Mouse (Mus musculus): ENCODE results near the gene Zc3h13. TPM values are rescaled to one million over a fixed set of nuclear protein-coding genes. Genes with fewer than 3 reads are reported as not detected.
A peak's percentile ranks its signal among the peaks of the same experiment; 100 is the strongest.

The Zc3h13 gene
- polyA plus RNA-seq, 1 experiment: 9.8 TPM

- Histone ChIP-seq H3K27me3 (ENCODE audit: control insufficient read depth, insufficient read depth, insufficient read length) (no peaks in the 10 kb centered on the region), H3K4me3 (ENCODE audit: insufficient read depth, poor library complexity, severe bottlenecking) (no peak overlapping the region), H3K79me3 (ENCODE audit: low read depth) (no peaks in the 10 kb centered on the region), H3K79me2 (ENCODE audit: control insufficient read depth, insufficient read depth) (no peaks in the 10 kb centered on the region), H3ac (ENCODE audit: control insufficient read depth, insufficient read length, low read depth) (no peak overlapping the region), H3K36me3 (ENCODE audit: control insufficient read depth, insufficient read depth) (peaks cover 49% of the 10 kb centered on the region)
- TF ChIP-seq CTCF (IDR thresholded peaks at IDR 0.05; ENCODE audit: control insufficient read depth, insufficient read depth, insufficient read length) (no peak), MYOD1 (IDR thresholded peaks at IDR 0.05; ENCODE audit: control insufficient read depth, insufficient read length, low read depth) (peak; percentile 87)
Observed at GRCm38 (mm10) chr14:75328062-75328461, 43.9 kb downstream of the Zc3h13 start.

- no peak for TF ChIP-seq MYOD1 (IDR thresholded peaks at IDR 0.05; ENCODE audit: control insufficient read depth, insufficient read length, low read depth)
- TF ChIP-seq MYOG (IDR thresholded peaks at IDR 0.05; ENCODE audit: control insufficient read depth, extremely low read depth, insufficient read length): no peak
- TF ChIP-seq FOSL1 (IDR thresholded peaks at IDR 0.05; ENCODE audit: insufficient read depth, low read length, poor library complexity, severe bottlenecking): no peak
- TF ChIP-seq USF1 (IDR thresholded peaks at IDR 0.05; ENCODE audit: low read depth): no peak
- no peaks in the 10 kb centered on the region for H3K79me2 ChIP-seq (ENCODE audit: control insufficient read depth, insufficient read depth)
- no peaks in the 10 kb centered on the region for H3K27me3 ChIP-seq (ENCODE audit: control insufficient read depth, insufficient read depth, insufficient read length)
- no peaks in the 10 kb centered on the region for H3K79me3 ChIP-seq (ENCODE audit: low read depth)
- H3ac ChIP-seq (ENCODE audit: control insufficient read depth, insufficient read length, low read depth): no peak overlapping the region
- no peak overlapping the region for H3K4me3 ChIP-seq (ENCODE audit: insufficient read depth, poor library complexity, severe bottlenecking)
- peaks cover 45% of the 10 kb centered on the region for H3K36me3 ChIP-seq (ENCODE audit: control insufficient read depth, insufficient read depth)
Observed at GRCm38 (mm10) chr14:75330621-75331020, 46.4 kb downstream of the Zc3h13 start.

- no peaks in the 10 kb centered on the region for H3K79me2 ChIP-seq (ENCODE audit: control insufficient read depth, insufficient read depth)
- no peak overlapping the region for H3ac ChIP-seq (ENCODE audit: control insufficient read depth, insufficient read length, low read depth)
- H3K36me3 ChIP-seq (ENCODE audit: control insufficient read depth, insufficient read depth): peaks cover 47% of the 10 kb centered on the region
- no peak overlapping the region for H3K4me3 ChIP-seq (ENCODE audit: insufficient read depth, poor library complexity, severe bottlenecking)
- no peak for TF ChIP-seq FOSL1 (IDR thresholded peaks at IDR 0.05; ENCODE audit: insufficient read depth, low read length, poor library complexity, severe bottlenecking)
- TF ChIP-seq MAX (IDR thresholded peaks at IDR 0.05): no peak
- no peak for TF ChIP-seq MYOG (IDR thresholded peaks at IDR 0.05; ENCODE audit: control insufficient read depth, extremely low read depth, insufficient read length)
- no peak for TF ChIP-seq CTCF (IDR thresholded peaks at IDR 0.05; ENCODE audit: control insufficient read depth, insufficient read depth, insufficient read length)
- TF ChIP-seq CEBPB (IDR thresholded peaks at IDR 0.05; ENCODE audit: low read depth): no peak
- no peak for TF ChIP-seq USF1 (IDR thresholded peaks at IDR 0.05; ENCODE audit: low read depth)
- no peak for TF ChIP-seq MYOD1 (IDR thresholded peaks at IDR 0.05; ENCODE audit: control insufficient read depth, insufficient read length, low read depth)
- no peaks in the 10 kb centered on the region for H3K27me3 ChIP-seq (ENCODE audit: control insufficient read depth, insufficient read depth, insufficient read length)
- H3K79me3 ChIP-seq (ENCODE audit: low read depth): no peaks in the 10 kb centered on the region
Observed at GRCm38 (mm10) chr14:75334321-75334720, 50.1 kb downstream of the Zc3h13 start.

GRCm38 (mm10) chr14:75337884-75338283 lies 53.7 kb downstream of the Zc3h13 start:
- H3K36me3 ChIP-seq (ENCODE audit: control insufficient read depth, insufficient read depth): peaks cover 26% of the 10 kb centered on the region
- H3K4me3 ChIP-seq (ENCODE audit: insufficient read depth, poor library complexity, severe bottlenecking): no peak overlapping the region
- no peaks in the 10 kb centered on the region for H3K27me3 ChIP-seq (ENCODE audit: control insufficient read depth, insufficient read depth, insufficient read length)
- H3K79me3 ChIP-seq (ENCODE audit: low read depth): no peaks in the 10 kb centered on the region
- no peak for TF ChIP-seq FOSL1 (IDR thresholded peaks at IDR 0.05; ENCODE audit: insufficient read depth, low read length, poor library complexity, severe bottlenecking)
- TF ChIP-seq MYOD1 (IDR thresholded peaks at IDR 0.05; ENCODE audit: control insufficient read depth, insufficient read length, low read depth): no peak
- TF ChIP-seq USF1 (IDR thresholded peaks at IDR 0.05; ENCODE audit: low read depth): no peak
- no peak for TF ChIP-seq MYOG (IDR thresholded peaks at IDR 0.05; ENCODE audit: control insufficient read depth, extremely low read depth, insufficient read length)
- TF ChIP-seq MAX (IDR thresholded peaks at IDR 0.05): no peak
- no peak for TF ChIP-seq CTCF (IDR thresholded peaks at IDR 0.05; ENCODE audit: control insufficient read depth, insufficient read depth, insufficient read length)
- TF ChIP-seq CEBPB (IDR thresholded peaks at IDR 0.05; ENCODE audit: low read depth): no peak
- no peak overlapping the region for H3ac ChIP-seq (ENCODE audit: control insufficient read depth, insufficient read length, low read depth)
- no peaks in the 10 kb centered on the region for H3K79me2 ChIP-seq (ENCODE audit: control insufficient read depth, insufficient read depth)

GRCm38 (mm10) chr14:75346041-75346440 lies 61.9 kb downstream of the Zc3h13 start:
- peaks cover 32% of the 10 kb centered on the region for H3K36me3 ChIP-seq (ENCODE audit: control insufficient read depth, insufficient read depth)
- H3K79me3 ChIP-seq (ENCODE audit: low read depth): no peaks in the 10 kb centered on the region
- H3K27me3 ChIP-seq (ENCODE audit: control insufficient read depth, insufficient read depth, insufficient read length): no peaks in the 10 kb centered on the region
- H3K79me2 ChIP-seq (ENCODE audit: control insufficient read depth, insufficient read depth): no peaks in the 10 kb centered on the region
- no peak overlapping the region for H3ac ChIP-seq (ENCODE audit: control insufficient read depth, insufficient read length, low read depth)
- no peak overlapping the region for H3K4me3 ChIP-seq (ENCODE audit: insufficient read depth, poor library complexity, severe bottlenecking)
- TF ChIP-seq MYOD1 (IDR thresholded peaks at IDR 0.05; ENCODE audit: control insufficient read depth, insufficient read length, low read depth) (no peak), CTCF (IDR thresholded peaks at IDR 0.05; ENCODE audit: control insufficient read depth, insufficient read depth, insufficient read length) (no peak), MYOG (IDR thresholded peaks at IDR 0.05; ENCODE audit: control insufficient read depth, extremely low read depth, insufficient read length) (no peak), CEBPB (IDR thresholded peaks at IDR 0.05; ENCODE audit: low read depth) (no peak), FOSL1 (IDR thresholded peaks at IDR 0.05; ENCODE audit: insufficient read depth, low read length, poor library complexity, severe bottlenecking) (no peak), USF1 (IDR thresholded peaks at IDR 0.05; ENCODE audit: low read depth) (no peak), MAX (IDR thresholded peaks at IDR 0.05) (no peak)

- Histone ChIP-seq H3K27me3 (ENCODE audit: control insufficient read depth, insufficient read depth, insufficient read length) (no peaks in the 10 kb centered on the region), H3K79me3 (ENCODE audit: low read depth) (no peaks in the 10 kb centered on the region), H3K4me3 (ENCODE audit: insufficient read depth, poor library complexity, severe bottlenecking) (no peak overlapping the region), H3ac (ENCODE audit: control insufficient read depth, insufficient read length, low read depth) (no peak overlapping the region), H3K36me3 (ENCODE audit: control insufficient read depth, insufficient read depth) (no peaks in the 10 kb centered on the region), H3K79me2 (ENCODE audit: control insufficient read depth, insufficient read depth) (no peaks in the 10 kb centered on the region)
- no peak for TF ChIP-seq MYOG (IDR thresholded peaks at IDR 0.05; ENCODE audit: control insufficient read depth, extremely low read depth, insufficient read length)
Observed at GRCm38 (mm10) chr14:75351626-75352025, 67.5 kb downstream of the Zc3h13 start.
